Mouse (Mus musculus): ENCODE data around the gene Pcca.

The Pcca gene

GRCm38 (mm10) chr14:122936460-122936859, 402.3 kb downstream of the Pcca start:
- no peak for DNase-seq (ENCODE audit: low spot score)

All from MN1 (cell line).